Comparison of ENCODE assay signal across 9 mouse cellular contexts in the genomic region with DNA sequence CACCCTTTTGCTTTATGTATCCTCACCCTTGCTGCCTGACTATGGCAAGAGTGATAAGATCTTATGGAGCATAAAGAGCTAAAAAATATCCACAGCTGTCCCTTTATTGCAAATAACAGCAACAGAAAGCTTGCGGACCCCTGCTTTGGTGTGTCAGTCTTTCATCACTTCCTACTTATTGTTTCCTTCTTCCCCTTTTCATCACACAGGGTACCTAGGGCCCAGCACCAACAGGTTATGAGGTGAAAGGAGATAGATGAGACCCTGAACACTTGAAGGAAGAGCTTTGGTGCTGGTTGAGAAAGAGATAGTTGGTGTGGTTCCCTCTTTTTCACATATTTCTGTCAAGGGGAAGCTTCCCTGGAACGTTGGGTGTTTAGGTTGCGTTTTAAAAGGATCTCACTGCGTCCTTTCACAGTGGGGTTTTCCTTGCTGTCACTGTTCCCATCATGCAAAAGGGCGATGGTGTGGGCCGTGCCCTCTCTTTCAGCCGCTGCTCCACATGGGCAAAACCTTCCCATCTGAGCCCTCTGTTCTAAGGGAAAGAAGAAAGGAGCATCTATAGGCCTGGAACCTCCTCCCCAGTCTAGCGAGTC. TPM values are rescaled to one million over a fixed set of nuclear protein-coding genes. Genes with fewer than 3 reads are reported as not detected.
DNase-seq lines count a peak whose midpoint lies in the region; ATAC-seq and TF ChIP-seq lines count a peak whose summit lies in the region.
"Had no signal": no experiment of that assay in that cellular context is flagged by ENCODE, and none has a peak within 500 bp of the region (broad histone marks: within the 10 kb centered on the region; RNA-seq: fewer than 3 reads in every experiment).

No protein-coding gene starts in this region.

- no peak overlapping the region for H3K27ac ChIP-seq in hindbrain, embryonic 12.5 days
- H3K27ac ChIP-seq in hindbrain, embryonic 10.5 days: no peak overlapping the region
- peak overlapping the region; percentile 96 for H3K27ac ChIP-seq in ES-Bruce4 (ENCODE audit: insufficient read depth, low read length)
- no peak overlapping the region for H3K27ac ChIP-seq in hindbrain, embryonic 14.5 days
- no peak overlapping the region for H3K27ac ChIP-seq in midbrain, embryonic 14.5 days (replicated peaks; ENCODE audit: low read depth, low read length)

- TF ChIP-seq CTCF in ES-Bruce4 (IDR thresholded peaks at IDR 0.05; ENCODE audit: low read depth, low read length): no peak

- no peaks in the 10 kb centered on the region for H3K9me3 ChIP-seq in hindbrain, embryonic 12.5 days (replicated peaks)
- H3K9me3 ChIP-seq in hindbrain, embryonic 10.5 days: no peaks in the 10 kb centered on the region
- no peaks in the 10 kb centered on the region for H3K9me3 ChIP-seq in ES-Bruce4 (replicated peaks; ENCODE audit: control insufficient read depth, insufficient read depth, low read length, poor library complexity, severe bottlenecking)
- H3K9me3 ChIP-seq in hindbrain, embryonic 14.5 days (ENCODE audit: control insufficient read depth, low read length): no peaks in the 10 kb centered on the region
- no peaks in the 10 kb centered on the region for H3K9me3 ChIP-seq in midbrain, embryonic 14.5 days (ENCODE audit: control insufficient read depth, low read length)

- no peak for ATAC-seq in hindbrain, embryonic 12.5 days (ENCODE audit: low FRiP score)
- no peak for ATAC-seq in hindbrain, embryonic 14.5 days (ENCODE audit: low FRiP score)
- no peak for ATAC-seq in midbrain, embryonic 14.5 days (ENCODE audit: low FRiP score, low TSS enrichment)

- peak overlapping the region; percentile 69 for H3K4me2 ChIP-seq in hindbrain, embryonic 12.5 days (replicated peaks)
- peak overlapping the region; percentile 78 for H3K4me2 ChIP-seq in hindbrain, embryonic 14.5 days (replicated peaks)
- peak overlapping the region; percentile 71; the same call in 1 of the 2 replicates for H3K4me2 ChIP-seq in midbrain, embryonic 14.5 days (ENCODE audit: low read length)

- 0 out of 2 replicates have a peak overlapping the region, but pooled peaks have one; percentile 47 for H3K4me3 ChIP-seq in hindbrain, embryonic 12.5 days
- H3K4me3 ChIP-seq in hindbrain, embryonic 10.5 days: no peak overlapping the region
- no peak overlapping the region for H3K4me3 ChIP-seq in ES-Bruce4 (ENCODE audit: low read depth, low read length)
- H3K4me3 ChIP-seq in hindbrain, embryonic 14.5 days (replicated peaks; ENCODE audit: low read length): 0 out of 2 replicates have a peak overlapping the region, but pooled peaks have one; percentile 45
- no peak overlapping the region for H3K4me3 ChIP-seq in midbrain, embryonic 14.5 days (replicated peaks; ENCODE audit: low read depth, low read length)

- no peak for TF ChIP-seq EP300 in ES-Bruce4 (IDR thresholded peaks at IDR 0.05; ENCODE audit: insufficient read depth, low read depth, low read length)

- TF ChIP-seq POLR2A in ES-Bruce4 (IDR thresholded peaks at IDR 0.05; ENCODE audit: insufficient read depth, low read length): no peak

- 76% methylated on average over 8 of the region's 8 CpGs for WGBS in hindbrain, embryonic 12.5 days
- 83% methylated on average over 8 of the region's 8 CpGs for WGBS in hindbrain, embryonic 10.5 days
- 84% methylated on average over 8 of the region's 8 CpGs for WGBS in hindbrain, embryonic 14.5 days
- WGBS in midbrain, embryonic 14.5 days: 86% methylated on average over 8 of the region's 8 CpGs

- DNase-seq in hindbrain, embryonic 10.5 days (ENCODE audit: low spot score): no peak
- no peak for DNase-seq in hindbrain, embryonic 14.5 days (ENCODE audit: low spot score)
- no peak for DNase-seq in midbrain, embryonic 14.5 days
- DNase-seq in right cerebral cortex, postnatal 36 days (ENCODE audit: low spot score in 2 of 2): no peak
- DNase-seq in cerebellum, adult 18-20 months: no peak
- no peak for DNase-seq in adrenal gland, postnatal 14 days

- H3K36me3 ChIP-seq in hindbrain, embryonic 12.5 days: no peaks in the 10 kb centered on the region
- H3K36me3 ChIP-seq in hindbrain, embryonic 10.5 days: no peaks in the 10 kb centered on the region
- H3K36me3 ChIP-seq in ES-Bruce4 (ENCODE audit: control insufficient read depth, insufficient read depth, low read length, poor library complexity, severe bottlenecking): peaks cover 15% of the 10 kb centered on the region
- no peaks in the 10 kb centered on the region for H3K36me3 ChIP-seq in hindbrain, embryonic 14.5 days (replicated peaks; ENCODE audit: control insufficient read depth, insufficient read depth)
- no peaks in the 10 kb centered on the region for H3K36me3 ChIP-seq in midbrain, embryonic 14.5 days (ENCODE audit: control insufficient read depth, insufficient read depth, low read length)

- H3K9ac ChIP-seq in hindbrain, embryonic 12.5 days: no peak overlapping the region
- peak overlapping the region; percentile 75; the same call in 1 of the 2 replicates for H3K9ac ChIP-seq in ES-Bruce4 (ENCODE audit: low read depth, poor library complexity, severe bottlenecking)
- no peak overlapping the region for H3K9ac ChIP-seq in hindbrain, embryonic 14.5 days
- H3K9ac ChIP-seq in midbrain, embryonic 14.5 days (replicated peaks; ENCODE audit: low read length): no peak overlapping the region

- H3K4me1 ChIP-seq in hindbrain, embryonic 12.5 days: peaks cover 9% of the 10 kb centered on the region
- H3K4me1 ChIP-seq in hindbrain, embryonic 10.5 days (replicated peaks): peaks cover 6% of the 10 kb centered on the region; the same call in 1 of the 2 replicates
- H3K4me1 ChIP-seq in ES-Bruce4 (ENCODE audit: control insufficient read depth, insufficient read depth, low read length): peaks cover 3% of the 10 kb centered on the region
- no peaks in the 10 kb centered on the region; the same call in 1 of the 2 replicates for H3K4me1 ChIP-seq in hindbrain, embryonic 14.5 days (replicated peaks; ENCODE audit: control insufficient read depth, insufficient read depth, low read length)
- peaks cover 5% of the 10 kb centered on the region; the same call in 1 of the 2 replicates for H3K4me1 ChIP-seq in midbrain, embryonic 14.5 days (ENCODE audit: control insufficient read depth, insufficient read depth, low read length)

- H3K27me3 ChIP-seq in hindbrain, embryonic 12.5 days: no peaks in the 10 kb centered on the region
- peaks cover 7% of the 10 kb centered on the region; the same call in 1 of the 2 replicates for H3K27me3 ChIP-seq in hindbrain, embryonic 10.5 days (ENCODE audit: insufficient read depth, poor library complexity, severe bottlenecking)
- H3K27me3 ChIP-seq in ES-Bruce4 (ENCODE audit: control insufficient read depth, insufficient read depth, low read length, poor library complexity, severe bottlenecking): no peaks in the 10 kb centered on the region; the same call in 1 of the 2 replicates
- H3K27me3 ChIP-seq in hindbrain, embryonic 14.5 days (ENCODE audit: control insufficient read depth, insufficient read depth, low read length): no peaks in the 10 kb centered on the region
- H3K27me3 ChIP-seq in midbrain, embryonic 14.5 days (ENCODE audit: control insufficient read depth, insufficient read depth, low read length): no peaks in the 10 kb centered on the region

RNA-seq across cellular contexts. Expression of a gene that starts 1.3 kb away (rescaled TPM):
- polyA plus RNA-seq in hindbrain, embryonic 12.5 days (2016; fragmentation: Nextera tagmentation; extraction: Ambion mirVana): 606 and 628 TPM in 2 replicates
- polyA plus RNA-seq in hindbrain, embryonic 10.5 days (2016; fragmentation: Nextera tagmentation; extraction: Ambion mirVana): 327 and 404 TPM in 2 replicates
- polyA plus RNA-seq in ES-Bruce4 (2011; ENCODE audit: insufficient read depth, insufficient read length, low read depth, missing spikeins): 661 and 677 TPM in 2 replicates
- polyA plus RNA-seq in hindbrain, embryonic 14.5 days (2014; fragmentation: Nextera tagmentation; extraction: Ambion mirVana): 185 and 218 TPM in 2 replicates
- 94.0 and 157 TPM in 2 replicates for polyA plus RNA-seq in midbrain, embryonic 14.5 days (2014; fragmentation: Nextera tagmentation; extraction: Ambion mirVana)
- 217 and 219 TPM in 2 replicates for total RNA-seq in adrenal gland, postnatal 14 days (2021)
- total RNA-seq: MEL had no signal

RNA-seq across cellular contexts. Expression of a gene that starts 33.3 kb away (rescaled TPM):
- 233 and 244 TPM in 2 replicates for polyA plus RNA-seq in hindbrain, embryonic 12.5 days (2016; fragmentation: Nextera tagmentation; extraction: Ambion mirVana)
- polyA plus RNA-seq in hindbrain, embryonic 10.5 days (2016; fragmentation: Nextera tagmentation; extraction: Ambion mirVana): 160 and 200 TPM in 2 replicates
- polyA plus RNA-seq in ES-Bruce4 (2011; ENCODE audit: insufficient read depth, insufficient read length, low read depth, missing spikeins): 468 and 470 TPM in 2 replicates
- 172 and 201 TPM in 2 replicates for polyA plus RNA-seq in hindbrain, embryonic 14.5 days (2014; fragmentation: Nextera tagmentation; extraction: Ambion mirVana)
- polyA plus RNA-seq in midbrain, embryonic 14.5 days (2014; fragmentation: Nextera tagmentation; extraction: Ambion mirVana): 67.9 and 86.5 TPM in 2 replicates
- total RNA-seq in adrenal gland, postnatal 14 days (2021): 166 and 194 TPM in 2 replicates

RNA-seq across cellular contexts. Expression of a gene that starts 53.0 kb away (rescaled TPM):
- not detected in 2 replicates for polyA plus RNA-seq in hindbrain, embryonic 12.5 days (2016; fragmentation: Nextera tagmentation; extraction: Ambion mirVana)
- not detected in 2 replicates for polyA plus RNA-seq in hindbrain, embryonic 10.5 days (2016; fragmentation: Nextera tagmentation; extraction: Ambion mirVana)
- not detected in 2 replicates for polyA plus RNA-seq in ES-Bruce4 (2011; ENCODE audit: insufficient read depth, insufficient read length, low read depth, missing spikeins)
- not detected in 2 replicates for polyA plus RNA-seq in hindbrain, embryonic 14.5 days (2014; fragmentation: Nextera tagmentation; extraction: Ambion mirVana)
- not detected in 2 replicates for polyA plus RNA-seq in midbrain, embryonic 14.5 days (2014; fragmentation: Nextera tagmentation; extraction: Ambion mirVana)
- total RNA-seq in adrenal gland, postnatal 14 days (2021): 0.15 TPM in 1 of 2 replicates, not detected in the other
- total RNA-seq: MEL had no signal

Comparison
In these comparisons a context has a peak if more than half of its experiments do, and no peak if none do; other contexts are left out.
1. H3K4me3 ChIP-seq: peak in hindbrain, embryonic 12.5 days (single experiment) and hindbrain, embryonic 14.5 days (single experiment); none in hindbrain, embryonic 10.5 days (single experiment), ES-Bruce4 (single experiment) and midbrain, embryonic 14.5 days (single experiment).
2. Peak in every context shown above with its lines, with median percentiles within 50 percentile points of each other: H3K4me2 ChIP-seq.